Mouse (Mus musculus): ENCODE results near the gene Adam12.

DNA sequence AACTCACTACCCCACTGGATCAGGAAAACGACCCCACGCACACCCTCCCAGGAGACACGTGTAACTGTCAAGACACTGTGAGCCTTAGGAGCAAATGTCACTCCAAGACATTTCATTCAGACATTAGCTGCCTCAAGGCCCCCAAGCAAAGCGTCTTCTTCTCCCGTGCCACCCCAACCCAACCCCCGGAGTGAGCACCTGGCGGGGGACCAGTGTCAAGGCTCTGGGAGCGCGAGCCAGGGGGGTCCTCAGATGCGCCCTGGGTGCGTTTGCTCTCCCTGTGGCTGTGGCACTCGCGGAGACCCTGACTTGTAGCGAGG is 7.6 kb downstream of the Adam12 start:
- no peak for TF ChIP-seq POLR2A (IDR thresholded peaks at IDR 0.05; ENCODE audit: extremely low read depth, insufficient read depth, low read length)
- no peak for TF ChIP-seq CTCF (IDR thresholded peaks at IDR 0.05; ENCODE audit: low read depth, low read length)
